Mouse (Mus musculus) forebrain, embryonic 14.5 days (tissue): ENCODE measurements around the gene Psma6. TPM values are rescaled to one million over a fixed set of nuclear protein-coding genes. Genes with fewer than 3 reads are reported as not detected.

ENCODE experiments used
- ATAC-seq: fragments of 200-750 bp; cut with Nextera tagmentation; 2 replicates; pipeline ENCODE4 v1.8.0; 2017; ENCODE audit warnings: mild to moderate bottlenecking, moderate library complexity
- DNase-seq: peaks from one replicate; pipeline ENCODE4 v3.0.0-alpha.2; 2015; ENCODE audit warnings: low spot score
- H3K27ac ChIP-seq: fragments of 300-500 bp; sonication (generic); 2 replicates; pipeline ENCODE4 v1.5.1; 2014; ENCODE audit warnings: low read depth, mild to moderate bottlenecking, control low read depth, low read length, moderate library complexity
- H3K27me3 ChIP-seq: fragments of 300-500 bp; sonication (generic); replicated peaks from 2 replicates; pipeline ENCODE4 v1.6.1; 2014; ENCODE audit warnings: low read length, control low read depth, mixed read lengths; ENCODE audit not compliant: control insufficient read depth, insufficient read depth
- H3K36me3 ChIP-seq: fragments of 300-500 bp; sonication (generic); 2 replicates; pipeline ENCODE4 v1.6.1; 2014; ENCODE audit warnings: low read length, control low read depth; ENCODE audit not compliant: control insufficient read depth, insufficient read depth
- H3K4me1 ChIP-seq: fragments of 300-500 bp; sonication (generic); 2 replicates; pipeline ENCODE4 v1.6.1; 2014; ENCODE audit warnings: antibody characterized with exemption, low read length, control low read depth; ENCODE audit not compliant: control insufficient read depth, insufficient read depth
- H3K4me2 ChIP-seq: fragments of 300-500 bp; sonication (generic); 2 replicates; pipeline ENCODE4 v1.6.1; 2014; ENCODE audit warnings: mild to moderate bottlenecking, control low read depth, low read length
- H3K4me3 ChIP-seq: fragments of 300-500 bp; sonication (generic); 2 replicates; pipeline ENCODE4 v1.5.1; 2014; ENCODE audit warnings: low read depth, low read length, control low read depth
- H3K9ac ChIP-seq: fragments of 300-500 bp; sonication (generic); 2 replicates; pipeline ENCODE4 v1.6.1; 2014; ENCODE audit warnings: mild to moderate bottlenecking, low read length, control low read depth, moderate library complexity
- H3K9me3 ChIP-seq: fragments of 300-500 bp; sonication (generic); replicated peaks from 2 replicates; pipeline ENCODE4 v1.6.1; 2016; ENCODE audit warnings: low read length, control low read depth, mixed read lengths; ENCODE audit not compliant: control insufficient read depth
- WGBS: fragments of 180-500 bp; shearing (Covaris S2); extraction: QIAGEN DNeasy Blood & Tissue Kit; methylation state at CpG from one replicate; pipeline ENCODE4 v1.1.7; 2014; 5-methylcytosine and 5-hydroxymethylcytosine counted together
- polyA plus RNA-seq: library from polyadenylated mRNA; unstranded; fragments of >200 nt; fragmentation: Nextera tagmentation; extraction: Ambion mirVana; gene quantifications from 2 replicates; pipeline ENCODE4 v1.2.1, GENCODE M21; 2014

Gene Psma6
- polyA plus RNA-seq, 1 experiment from 2014 or later = 544 TPM

DNA sequence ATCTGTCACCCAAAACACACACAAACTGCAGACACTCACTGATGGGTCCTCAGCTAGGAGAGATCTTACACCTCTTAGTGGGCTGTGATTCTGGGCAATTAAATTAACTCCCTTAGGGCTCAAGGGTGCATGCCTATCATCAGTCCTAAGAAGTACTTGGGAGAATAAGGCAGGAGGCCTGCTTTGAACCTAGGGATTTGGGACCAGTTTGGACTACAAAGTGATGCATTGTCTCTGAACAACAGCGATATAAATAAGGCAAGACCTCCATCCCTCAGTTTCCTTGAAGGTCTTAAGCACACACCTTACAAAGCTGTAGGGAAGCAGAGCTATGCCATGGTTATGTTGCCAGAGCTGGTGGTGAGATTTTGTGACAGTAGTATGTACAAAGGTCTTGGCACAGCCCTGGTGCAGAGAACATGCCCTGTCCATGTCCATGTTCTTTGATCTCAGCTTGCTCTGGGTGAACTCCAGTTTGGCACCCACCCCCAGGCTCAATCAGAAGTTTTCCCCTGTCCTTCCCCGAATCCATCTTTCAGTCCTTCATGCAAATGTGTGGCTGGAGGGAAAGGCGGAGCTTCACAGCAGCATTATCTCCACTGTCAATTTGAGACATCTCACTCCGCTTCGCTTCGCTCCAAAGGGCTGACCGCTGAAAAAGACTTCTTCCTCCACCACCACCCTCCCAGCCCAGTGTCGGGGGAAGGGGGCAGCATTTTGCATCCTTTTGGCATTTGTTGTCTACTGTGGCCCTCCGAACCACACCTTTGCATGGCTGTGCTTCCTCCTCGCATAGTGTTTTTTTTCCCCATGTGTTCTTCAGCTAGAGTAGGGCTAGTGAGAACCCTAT, 83.5 kb downstream of the Psma6 start:
- ATAC-seq = no peak
- H3K4me3 ChIP-seq = no peak overlapping the region
- peaks cover 26% of the 10 kb centered on the region for H3K4me1 ChIP-seq
- H3K9ac ChIP-seq = no peak overlapping the region
- H3K27me3 ChIP-seq = no peaks in the 10 kb centered on the region
- H3K9me3 ChIP-seq = no peaks in the 10 kb centered on the region
- 72% methylated on average over 10 of the region's 10 CpGs for WGBS
- no peak for DNase-seq
- no peak overlapping the region for H3K27ac ChIP-seq
- H3K36me3 ChIP-seq = no peaks in the 10 kb centered on the region
- no peak overlapping the region for H3K4me2 ChIP-seq

Other genes starting within 250 kb of the Psma6 start
- gene Srp54b, start 229.1 kb upstream of the Psma6 start, polyA plus RNA-seq = 61.2 and 76.4 TPM in 2 replicates
- not detected in 2 replicates for gene 1700047I17Rik2, start 184.6 kb upstream of the Psma6 start, polyA plus RNA-seq
- gene Srp54c, start 154.1 kb upstream of the Psma6 start, polyA plus RNA-seq = 80.1 and 89.6 TPM in 2 replicates
- 12.1 and 13.9 TPM in 2 replicates for gene 1110008L16Rik, start 84.6 kb upstream of the Psma6 start, polyA plus RNA-seq
- 24.0 and 26.5 TPM in 2 replicates for gene Ppp2r3c, start 81.2 kb upstream of the Psma6 start, polyA plus RNA-seq
- gene Nfkbia, start 108.4 kb downstream of the Psma6 start, polyA plus RNA-seq = 40.0 and 49.7 TPM in 2 replicates
- gene Aldoart2, start 181.0 kb downstream of the Psma6 start, polyA plus RNA-seq = not detected in 2 replicates
- gene Insm2, start 215.2 kb downstream of the Psma6 start, polyA plus RNA-seq = 1.9 and 2.3 TPM in 2 replicates